Mouse (Mus musculus): ENCODE results near the gene Rln3.
A peak's percentile ranks its signal among the peaks of the same experiment; 100 is the strongest.
"Not testable (repeated sequence)": the region's sequence is repeated elsewhere in the genome, so short reads cannot be mapped to it uniquely, and the experiment has no call there.

Rln3 gene

GRCm38 (mm10) chr8:84021569-84021968, 23.2 kb downstream of the Rln3 start:
- no peak for DNase-seq (ENCODE audit: low read depth, low spot score)

GRCm38 (mm10) chr8:84021096-84021495, 23.7 kb downstream of the Rln3 start, which contains the start of gene Palm3:
Gene Palm3 (plus strand): TSS chr8:84021471.
- no peak for DNase-seq (ENCODE audit: low read depth, low spot score)

- DNase-seq (ENCODE audit: low read depth, low spot score): no peak
Observed at GRCm38 (mm10) chr8:84019738-84020137, 25.1 kb downstream of the Rln3 start.

GRCm38 (mm10) chr8:84015833-84016232, 29.0 kb downstream of the Rln3 start:
- no peak for DNase-seq (ENCODE audit: low read depth, low spot score)

- DNase-seq (ENCODE audit: low read depth, low spot score): no peak
Observed at GRCm38 (mm10) chr8:84012499-84013165, 32.2 kb downstream of the Rln3 start.

GRCm38 (mm10) chr8:84011705-84012498, 32.9 kb downstream of the Rln3 start, which contains the start of gene 2210011C24Rik:
Gene 2210011C24Rik (minus strand): TSS chr8:84012171.
- DNase-seq (ENCODE audit: low read depth, low spot score): no peak

GRCm38 (mm10) chr8:84010625-84011611, 33.9 kb downstream of the Rln3 start:
- no peak for DNase-seq (ENCODE audit: low read depth, low spot score)

GRCm38 (mm10) chr8:84009876-84010275, 34.9 kb downstream of the Rln3 start:
- peak; percentile 74 for DNase-seq (ENCODE audit: low read depth, low spot score)

GRCm38 (mm10) chr8:84008362-84008761, 36.4 kb downstream of the Rln3 start:
- no peak for DNase-seq (ENCODE audit: low read depth, low spot score)

GRCm38 (mm10) chr8:84005502-84005901, 39.3 kb downstream of the Rln3 start:
- not testable (repeated sequence) for DNase-seq (ENCODE audit: low read depth, low spot score)

GRCm38 (mm10) chr8:84004533-84005201, 40.1 kb downstream of the Rln3 start:
- DNase-seq (ENCODE audit: low read depth, low spot score): peak; percentile 91

- no peak for DNase-seq (ENCODE audit: low read depth, low spot score)
Observed at GRCm38 (mm10) chr8:84003612-84004246, 41.1 kb downstream of the Rln3 start.

GRCm38 (mm10) chr8:84002957-84003611, 41.7 kb downstream of the Rln3 start:
- DNase-seq (ENCODE audit: low read depth, low spot score): no peak

GRCm38 (mm10) chr8:84001281-84002000, 43.4 kb downstream of the Rln3 start, which contains the start of gene 1700067K01Rik:
Gene 1700067K01Rik (plus strand): TSS chr8:84001502.
- DNase-seq (ENCODE audit: low read depth, low spot score): no peak

- no peak for DNase-seq (ENCODE audit: low read depth, low spot score)
Observed at GRCm38 (mm10) chr8:83999825-84000224, 45.0 kb downstream of the Rln3 start.

- DNase-seq (ENCODE audit: low read depth, low spot score): no peak
Observed at GRCm38 (mm10) chr8:83999057-83999705, 45.6 kb downstream of the Rln3 start.

GRCm38 (mm10) chr8:83998231-83999056, 46.4 kb downstream of the Rln3 start:
- peak; percentile 54 for DNase-seq (ENCODE audit: low read depth, low spot score)

All from embryo, embryonic 11.5 days (tissue).